Mouse (Mus musculus) heart, embryonic 15.5 days (tissue): ENCODE measurements around the gene Asphd1. TPM values are rescaled to one million over a fixed set of nuclear protein-coding genes. Genes with fewer than 3 reads are reported as not detected.
"Not testable (repeated sequence)": the region's sequence is repeated elsewhere in the genome, so short reads cannot be mapped to it uniquely, and the experiment has no call there.

Experiments
- ATAC-seq: fragments of 200-750 bp; cut with Nextera tagmentation; replicated peaks from 2 replicates; pipeline ENCODE4 v1.8.0; 2017; ENCODE audit warnings: low read depth, moderate TSS enrichment; ENCODE audit not compliant: insufficient number of reproducible peaks, insufficient read depth, low FRiP score
- H3K27ac ChIP-seq: fragments of 300-500 bp; sonication (generic); 2 replicates; pipeline ENCODE4 v1.5.1; 2015; ENCODE audit warnings: mild to moderate bottlenecking, inconsistent platforms
- H3K27me3 ChIP-seq: fragments of 300-500 bp; sonication (generic); 2 replicates; pipeline ENCODE4 v1.6.1; 2015; ENCODE audit warnings: inconsistent platforms
- H3K36me3 ChIP-seq: fragments of 300-500 bp; sonication (generic); 2 replicates; pipeline ENCODE4 v1.6.1; 2015; ENCODE audit warnings: mild to moderate bottlenecking, inconsistent platforms
- H3K4me1 ChIP-seq: fragments of 300-500 bp; sonication (generic); replicated peaks from 2 replicates; pipeline ENCODE4 v1.6.1; 2015; ENCODE audit warnings: inconsistent platforms
- H3K4me2 ChIP-seq: fragments of 300-500 bp; sonication (generic); 2 replicates; pipeline ENCODE4 v1.6.1; 2015; ENCODE audit warnings: inconsistent platforms, mild to moderate bottlenecking, moderate library complexity
- H3K4me3 ChIP-seq: fragments of 300-500 bp; sonication (generic); 2 replicates; pipeline ENCODE4 v1.5.1; 2015; ENCODE audit warnings: mild to moderate bottlenecking, inconsistent platforms
- H3K9ac ChIP-seq: fragments of 300-500 bp; sonication (generic); 2 replicates; pipeline ENCODE4 v1.6.1; 2015; ENCODE audit warnings: mild to moderate bottlenecking, inconsistent platforms
- H3K9me3 ChIP-seq: fragments of 300-500 bp; sonication (generic); replicated peaks from 2 replicates; pipeline ENCODE4 v1.6.1; 2016; ENCODE audit warnings: inconsistent platforms
- WGBS: fragments of 180-500 bp; shearing (Covaris S2); methylation state at CpG from one replicate; pipeline ENCODE4 v1.1.7; 2015; ENCODE audit warnings: mixed read lengths; 5-methylcytosine and 5-hydroxymethylcytosine counted together
- polyA plus RNA-seq: library from polyadenylated mRNA; unstranded; fragments of >200 nt; fragmentation: Nextera tagmentation; extraction: Ambion mirVana; gene quantifications from 2 replicates; pipeline ENCODE4 v1.2.1, GENCODE M21; 2015

The Asphd1 gene
- polyA plus RNA-seq, 1 experiment from 2014 or later = 0.08 TPM

DNA sequence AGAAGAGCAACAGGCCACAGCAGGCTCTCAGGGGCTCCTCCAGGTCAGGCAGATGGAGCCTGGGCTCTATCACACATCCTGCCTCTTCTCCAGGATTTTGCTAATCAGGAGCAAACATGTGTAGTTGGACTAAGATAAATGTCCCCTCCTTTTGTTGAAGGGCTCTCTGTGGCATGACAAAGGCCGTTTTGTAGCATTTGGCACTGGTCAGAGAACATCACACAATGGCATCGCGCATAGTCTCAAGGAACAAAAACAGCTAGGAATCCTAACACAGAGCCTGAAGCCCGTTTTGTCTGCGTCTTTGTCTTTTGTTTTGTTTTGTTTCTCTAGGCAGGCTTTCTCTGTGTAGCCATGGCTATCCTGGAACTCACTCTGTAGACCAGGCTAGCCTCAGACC, 25.4 kb downstream of the Asphd1 start:
- 0 out of 2 replicates have a peak, but pooled peaks cover 6% of the 10 kb centered on the region for H3K4me1 ChIP-seq
- peak; percentile 28; the same call in 1 of the 2 replicates for ATAC-seq
- H3K36me3 ChIP-seq = no peaks in the 10 kb centered on the region
- H3K27me3 ChIP-seq = no peaks in the 10 kb centered on the region
- no peak overlapping the region for H3K9ac ChIP-seq
- H3K4me2 ChIP-seq = no peak overlapping the region
- no peak overlapping the region for H3K4me3 ChIP-seq
- no peaks in the 10 kb centered on the region for H3K9me3 ChIP-seq
- WGBS = 58% methylated on average over 5 of the region's 5 CpGs
- peak overlapping the region; percentile 47 for H3K27ac ChIP-seq

DNA sequence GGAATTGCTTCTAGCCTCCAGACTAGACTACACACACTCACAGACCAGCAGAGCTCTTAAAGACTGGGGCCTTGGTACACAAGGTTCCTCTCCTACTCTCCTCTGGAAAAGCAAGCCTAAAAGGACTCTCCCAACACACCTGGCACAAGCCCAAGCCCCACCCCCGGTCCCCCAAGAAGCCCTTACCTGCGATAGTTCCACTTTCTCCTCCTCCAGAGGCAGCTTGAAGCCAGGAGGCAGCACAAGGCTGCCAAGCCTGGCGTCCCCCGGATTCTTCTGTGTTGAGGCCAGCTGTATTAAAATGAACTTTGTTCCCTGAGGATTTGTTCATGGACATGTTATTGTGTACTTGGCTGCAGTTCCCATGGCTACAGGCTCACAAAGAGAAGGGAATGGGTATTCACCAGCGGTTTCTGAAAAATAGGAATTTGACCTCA, 26.7 kb downstream of the Asphd1 start, which contains the start of gene Tmem219:
Gene Tmem219, minus strand, starts transcription at position 294 of the 437 bp plus-strand sequence.
- Histone ChIP-seq H3K4me2 (no peak within 1 kb of the TSS), H3K9ac (no peak within 1 kb of the TSS), H3K9me3 (no peaks in the 10 kb centered on the region), H3K4me1 (0 out of 2 replicates have a peak, but pooled peaks cover 4% of the 10 kb centered on the region), H3K36me3 (no peaks in the 10 kb centered on the region), H3K27ac (peak within 1 kb of the TSS; percentile 47), H3K4me3 (no peak within 1 kb of the TSS), H3K27me3 (no peaks in the 10 kb centered on the region)
- 57% methylated on average over 5 of the region's 5 CpGs for WGBS
- 0 out of 2 replicates have a peak, but pooled peaks have one; percentile 35 for ATAC-seq

DNA sequence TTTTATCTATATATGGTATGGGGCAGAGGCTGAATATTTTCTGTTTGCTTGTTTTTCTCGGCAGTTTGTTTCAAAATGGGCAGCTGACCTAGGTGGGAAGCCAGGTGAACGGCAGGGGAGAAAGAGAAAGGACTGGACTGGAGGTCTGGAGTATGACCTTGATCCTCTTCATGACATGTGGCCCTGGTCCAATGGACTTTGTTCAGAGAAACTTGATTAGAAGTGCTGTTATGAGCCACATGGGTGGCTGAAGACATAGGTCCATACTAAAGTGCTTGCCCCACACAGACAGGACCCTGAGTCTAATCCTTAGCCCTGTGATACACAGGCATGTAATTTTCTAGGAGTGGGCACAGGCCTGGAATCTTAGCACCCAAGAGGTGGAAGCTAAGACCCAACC, 27.8 kb downstream of the Asphd1 start:
- Histone ChIP-seq H3K27me3 (no peaks in the 10 kb centered on the region), H3K4me3 (no peak overlapping the region), H3K4me1 (0 out of 2 replicates have a peak, but pooled peaks cover 4% of the 10 kb centered on the region), H3K9ac (no peak overlapping the region), H3K36me3 (no peaks in the 10 kb centered on the region), H3K4me2 (no peak overlapping the region), H3K9me3 (no peaks in the 10 kb centered on the region), H3K27ac (no peak overlapping the region)
- 64% methylated on average over 2 of the region's 2 CpGs for WGBS
- no peak for ATAC-seq

DNA sequence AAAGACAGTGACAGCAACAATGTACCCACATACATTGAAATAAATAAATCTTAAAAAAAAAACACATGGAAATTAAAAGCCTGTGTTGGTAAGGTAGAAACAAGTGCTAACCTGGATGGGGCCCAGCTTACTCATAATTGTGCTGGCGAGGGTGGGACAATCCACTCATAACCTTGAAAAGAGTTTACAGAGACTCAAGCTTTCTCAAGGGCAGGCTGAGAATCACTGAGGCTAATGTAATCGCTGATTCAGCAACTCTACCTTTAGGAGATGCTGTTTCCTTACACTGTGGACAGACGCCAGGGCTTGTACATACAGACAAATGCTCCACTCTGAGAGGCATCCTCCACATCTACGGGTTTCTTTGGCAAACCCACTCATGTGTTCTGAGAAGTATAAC, 29.4 kb downstream of the Asphd1 start:
- Histone ChIP-seq H3K36me3 (no peaks in the 10 kb centered on the region), H3K27me3 (no peaks in the 10 kb centered on the region), H3K9ac (no peak overlapping the region), H3K27ac (no peak overlapping the region), H3K4me1 (0 out of 2 replicates have a peak, but pooled peaks cover 4% of the 10 kb centered on the region), H3K4me3 (no peak overlapping the region), H3K4me2 (no peak overlapping the region), H3K9me3 (no peaks in the 10 kb centered on the region)
- whole genome bisulfite sequencing = 80% methylated on average over 4 of the region's 4 CpGs
- no peak for ATAC-seq

DNA sequence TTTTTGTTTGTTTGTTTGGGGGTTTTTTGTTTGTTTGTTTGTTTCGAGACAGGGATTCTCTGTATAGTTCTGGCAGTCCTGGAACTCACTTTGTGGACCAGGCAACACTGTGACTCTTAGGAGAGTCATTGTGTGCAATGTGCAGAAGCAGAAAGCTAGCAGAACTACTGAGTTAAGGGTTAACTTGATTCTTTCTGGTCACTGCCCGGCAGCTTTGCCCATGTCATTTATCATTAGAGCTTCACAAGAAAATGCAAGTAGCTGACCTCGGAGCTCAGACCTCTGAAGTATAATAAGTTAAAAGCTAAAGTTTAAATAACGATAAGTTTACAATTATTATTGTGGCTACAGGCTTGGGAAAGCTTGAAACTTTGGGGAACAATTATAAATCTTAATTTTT, 31.0 kb downstream of the Asphd1 start:
- not testable (repeated sequence) for H3K4me3 ChIP-seq, H3K9ac ChIP-seq, ATAC-seq, H3K27ac ChIP-seq, H3K9me3 ChIP-seq, H3K27me3 ChIP-seq, H3K4me2 ChIP-seq, H3K4me1 ChIP-seq, H3K36me3 ChIP-seq
- WGBS = 38% methylated on average over 4 of the region's 4 CpGs

DNA sequence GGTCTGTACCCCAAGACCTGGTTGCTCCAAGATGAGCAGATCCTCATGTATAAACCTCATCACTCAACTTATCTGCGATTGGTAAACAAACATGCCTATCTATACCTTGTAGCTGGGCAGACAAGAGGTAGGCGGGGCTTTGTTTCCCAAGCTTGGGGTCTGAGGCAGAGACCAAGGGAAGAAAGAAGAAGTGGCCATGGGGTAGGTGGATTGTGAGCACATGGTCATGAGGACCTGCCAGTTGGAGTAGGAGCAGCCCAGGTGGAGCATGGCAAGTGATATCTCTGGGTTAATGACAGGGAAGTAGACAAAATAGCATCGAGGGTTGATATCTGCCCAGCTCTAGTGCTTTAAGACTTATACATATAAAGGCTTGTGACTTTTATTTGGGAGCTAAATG, 34.5 kb downstream of the Asphd1 start:
- no peak for ATAC-seq
- H3K36me3 ChIP-seq = no peaks in the 10 kb centered on the region
- H3K4me1 ChIP-seq = no peaks in the 10 kb centered on the region
- no peak overlapping the region for H3K27ac ChIP-seq
- H3K9ac ChIP-seq = no peak overlapping the region
- 67% methylated on average over 3 of the region's 3 CpGs for WGBS
- no peak overlapping the region for H3K4me2 ChIP-seq
- H3K27me3 ChIP-seq = no peaks in the 10 kb centered on the region
- no peak overlapping the region for H3K4me3 ChIP-seq
- H3K9me3 ChIP-seq = no peaks in the 10 kb centered on the region

DNA sequence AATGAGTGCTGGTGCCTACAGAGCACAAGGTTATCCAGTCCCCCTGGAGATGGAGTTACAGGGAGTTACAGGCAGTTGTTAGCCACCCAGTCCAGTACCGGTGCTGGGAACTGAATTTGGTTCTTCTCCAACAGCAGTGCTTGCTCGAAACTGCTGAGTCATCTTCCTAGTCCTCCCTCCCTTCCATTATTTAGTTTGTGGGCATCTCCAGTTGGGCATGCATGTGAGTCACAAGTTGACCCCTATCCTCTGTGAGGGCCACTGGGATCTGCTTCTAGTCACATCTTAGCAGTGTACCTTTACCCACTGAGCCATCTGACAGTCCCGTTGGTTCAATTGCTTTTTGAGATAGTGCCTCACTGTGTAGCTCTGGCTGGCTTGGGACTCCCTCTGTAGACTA, 43.8 kb downstream of the Asphd1 start:
- Histone ChIP-seq H3K9ac (no peak overlapping the region), H3K27me3 (no peaks in the 10 kb centered on the region), H3K36me3 (no peaks in the 10 kb centered on the region), H3K9me3 (no peaks in the 10 kb centered on the region), H3K4me3 (no peak overlapping the region), H3K27ac (no peak overlapping the region), H3K4me1 (no peaks in the 10 kb centered on the region), H3K4me2 (no peak overlapping the region)
- no peak for ATAC-seq
- 61% methylated on average over 3 of the region's 3 CpGs for WGBS

DNA sequence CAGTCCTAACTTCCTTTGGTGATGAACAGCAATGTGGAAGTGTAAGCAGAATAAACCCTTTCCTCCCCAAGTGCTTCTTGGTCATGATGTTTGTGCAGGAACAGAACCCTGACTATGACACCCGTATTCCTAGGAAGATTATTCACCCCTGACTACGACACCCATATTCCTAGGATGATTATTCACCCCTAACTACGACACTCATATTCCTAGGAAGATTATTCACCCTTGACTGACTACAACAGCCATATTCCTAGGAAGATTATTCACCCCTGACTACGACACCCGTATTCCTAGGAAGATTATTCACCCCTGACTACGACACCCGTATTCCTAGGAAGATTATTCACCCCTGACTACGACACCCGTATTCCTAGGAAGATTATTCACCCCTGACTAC, 49.6 kb downstream of the Asphd1 start:
- not testable (repeated sequence) for H3K4me3 ChIP-seq, ATAC-seq, H3K9ac ChIP-seq, H3K27ac ChIP-seq, H3K9me3 ChIP-seq, H3K27me3 ChIP-seq, H3K4me2 ChIP-seq, H3K36me3 ChIP-seq
- peaks cover 13% of the 10 kb centered on the region for H3K4me1 ChIP-seq
- 90% methylated on average over 7 of the region's 9 CpGs for WGBS

DNA sequence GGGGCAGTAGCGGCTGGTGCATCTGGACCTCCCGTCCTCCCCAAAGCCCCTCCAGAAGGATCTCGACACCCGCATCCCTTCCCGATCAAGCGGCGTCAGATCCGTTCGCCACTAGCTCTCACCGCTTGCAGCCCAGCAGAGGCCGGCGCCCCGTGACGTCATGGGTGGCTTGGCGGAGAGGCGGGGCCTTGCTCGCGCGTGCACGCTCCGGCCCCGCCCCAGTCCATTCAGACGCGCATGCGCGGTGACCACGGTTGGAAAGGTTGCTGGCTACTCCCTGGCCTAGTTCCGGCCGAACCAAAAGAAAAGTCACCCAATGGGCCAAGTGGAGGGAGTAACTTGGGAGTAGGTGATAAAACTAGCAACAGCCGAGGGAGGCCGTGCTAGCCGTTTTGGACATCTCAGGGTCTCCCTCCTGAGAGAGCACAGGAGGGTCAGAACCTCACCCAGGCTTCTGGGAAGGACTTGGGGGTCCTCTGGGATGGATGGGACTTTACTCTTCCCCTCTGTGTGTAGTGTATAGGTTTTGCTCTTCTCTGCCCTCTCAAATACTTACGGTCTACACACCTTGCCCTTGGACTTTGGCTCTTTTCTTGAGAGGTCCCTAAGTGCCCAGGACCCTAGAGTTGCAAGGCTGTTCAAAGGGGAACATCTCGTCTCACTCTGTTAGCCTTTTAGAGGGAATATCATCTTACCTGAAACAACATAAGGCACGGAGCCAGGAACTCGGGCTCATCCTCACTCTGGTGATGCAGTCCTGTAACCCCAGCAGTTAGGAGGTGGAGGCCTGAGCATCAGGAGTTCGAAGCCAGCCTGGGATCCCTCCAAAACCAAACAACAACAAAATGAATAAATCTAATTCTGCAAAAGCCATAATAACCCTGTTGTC, 51.0 kb downstream of the Asphd1 start:
- peak; percentile 94 for ATAC-seq
- H3K4me2 ChIP-seq = peak overlapping the region; percentile 64
- peak overlapping the region; percentile 67 for H3K4me3 ChIP-seq
- peak overlapping the region; percentile 67 for H3K9ac ChIP-seq
- WGBS = 11% methylated on average over 37 of the region's 37 CpGs
- H3K9me3 ChIP-seq = no peaks in the 10 kb centered on the region
- peaks cover 13% of the 10 kb centered on the region for H3K4me1 ChIP-seq
- no peaks in the 10 kb centered on the region for H3K36me3 ChIP-seq
- H3K27ac ChIP-seq = peak overlapping the region; percentile 72
- no peaks in the 10 kb centered on the region for H3K27me3 ChIP-seq

DNA sequence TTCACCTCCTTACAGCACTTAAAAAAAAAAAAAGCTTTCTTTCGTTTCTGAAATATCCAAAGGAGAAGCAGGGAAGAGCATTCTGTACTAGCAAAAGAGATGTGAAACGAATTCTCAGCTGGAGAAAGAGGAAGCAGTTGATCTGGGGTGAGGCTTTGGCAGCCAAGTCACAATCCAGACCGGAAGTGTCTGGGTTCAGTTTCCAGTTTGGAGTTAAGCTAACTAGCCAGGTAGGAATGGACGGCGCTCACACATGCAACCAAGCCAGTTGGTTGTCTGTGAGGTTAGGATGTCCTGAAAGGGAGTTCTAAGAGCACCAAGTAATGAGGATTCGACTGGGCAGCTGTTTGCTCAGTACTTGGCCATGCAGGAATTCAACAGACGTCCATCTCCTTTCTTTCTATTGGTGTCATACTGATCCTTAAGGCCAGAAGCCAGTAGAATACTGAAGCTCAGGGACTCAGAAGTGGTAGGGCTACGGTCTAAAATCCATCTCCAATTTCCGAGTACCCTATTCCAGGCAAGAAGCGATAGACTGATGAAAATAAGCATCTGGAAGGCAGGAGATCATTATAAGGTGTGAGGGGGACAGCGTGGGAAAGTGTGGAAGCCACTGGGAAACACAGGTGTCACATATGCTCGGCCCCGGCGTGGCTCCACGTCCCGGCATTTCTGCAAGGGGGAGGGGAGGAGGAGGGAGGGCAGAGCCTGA, 51.8 kb downstream of the Asphd1 start:
- Histone ChIP-seq H3K27me3 (no peaks in the 10 kb centered on the region), H3K4me3 (peak overlapping the region; percentile 67), H3K4me2 (peak overlapping the region; percentile 64), H3K36me3 (no peaks in the 10 kb centered on the region), H3K27ac (peak overlapping the region; percentile 72), H3K9ac (peak overlapping the region; percentile 67), H3K9me3 (no peaks in the 10 kb centered on the region), H3K4me1 (peaks cover 13% of the 10 kb centered on the region)
- peak; percentile 63 for ATAC-seq
- 19% methylated on average over 15 of the region's 16 CpGs for WGBS

DNA sequence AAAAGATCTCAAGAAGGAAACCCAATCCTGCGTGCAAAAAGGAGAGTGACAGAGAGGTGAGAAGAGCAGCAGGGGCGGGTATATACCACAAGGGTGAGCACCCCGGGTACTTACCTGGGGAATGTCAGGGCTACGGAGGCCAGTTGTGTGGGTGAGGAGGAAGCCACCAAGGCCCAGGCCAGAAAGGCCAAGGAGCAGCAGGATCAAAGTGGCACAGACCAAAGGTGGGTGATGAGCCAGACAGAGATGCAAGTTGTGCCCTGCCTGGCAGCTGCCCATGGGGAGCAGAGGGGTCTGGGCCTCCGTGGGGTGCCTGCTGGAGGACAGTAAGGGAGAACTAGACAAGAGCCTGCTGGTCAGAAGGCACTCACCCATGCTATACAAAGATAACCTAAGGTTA, 52.5 kb downstream of the Asphd1 start:
- no peak for ATAC-seq
- peak overlapping the region; percentile 67; the same call in 1 of the 2 replicates for H3K4me3 ChIP-seq
- peak overlapping the region; percentile 64; the same call in 1 of the 2 replicates for H3K4me2 ChIP-seq
- peak overlapping the region; percentile 72; the same call in 1 of the 2 replicates for H3K27ac ChIP-seq
- no peaks in the 10 kb centered on the region for H3K9me3 ChIP-seq
- H3K36me3 ChIP-seq = peaks cover under 1% of the 10 kb centered on the region; the same call in 1 of the 2 replicates
- WGBS = 78% methylated on average over 5 of the region's 5 CpGs
- H3K4me1 ChIP-seq = peaks cover 13% of the 10 kb centered on the region
- H3K9ac ChIP-seq = no peak overlapping the region
- no peaks in the 10 kb centered on the region for H3K27me3 ChIP-seq
